Mouse (Mus musculus): Measurements from ENCODE around the gene Ankrd26.

DNA sequence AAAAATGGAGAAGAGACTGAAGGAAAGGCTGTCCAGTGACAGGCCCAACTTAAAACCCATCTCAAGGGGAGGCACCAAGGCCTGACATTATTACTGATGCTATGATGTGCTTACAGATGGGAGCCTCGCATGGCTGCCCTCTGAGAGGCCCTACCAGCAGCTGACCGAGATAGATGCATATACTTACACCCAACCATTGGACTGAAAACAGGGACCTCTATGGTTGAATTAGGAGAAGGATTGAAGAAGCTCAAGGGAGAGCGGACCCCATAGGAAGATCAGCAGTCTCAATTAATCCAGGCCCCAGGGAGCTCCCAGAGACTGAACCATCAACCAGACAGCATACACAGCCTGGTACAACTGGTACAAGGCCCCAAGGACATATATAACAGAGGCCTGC is 5.8 kb upstream of the Ankrd26 start:
- no peak for TF ChIP-seq CTCF (IDR thresholded peaks at IDR 0.05; ENCODE audit: control insufficient read depth, insufficient read depth, low read length)
- TF ChIP-seq POLR2A (IDR thresholded peaks at IDR 0.05; ENCODE audit: borderline replicate concordance, control insufficient read depth, low read depth, low read length): no peak
